Mouse (Mus musculus) forebrain, embryonic 10.5 days (tissue): Measurements from ENCODE around the gene Araf. TPM values are rescaled to one million over a fixed set of nuclear protein-coding genes. Genes with fewer than 3 reads are reported as not detected.
A peak's percentile ranks its signal among the peaks of the same experiment; 100 is the strongest.

Experiments used
- DNase-seq: peaks from one replicate; pipeline ENCODE4 v3.0.0-alpha.2; 2017; ENCODE audit warnings: low spot score; ENCODE audit errors: extremely low spot score
- H3K27ac ChIP-seq: fragments of 300-500 bp; sonication (generic); 2 replicates; pipeline ENCODE4 v1.5.1; 2016; ENCODE audit warnings: mild to moderate bottlenecking
- H3K27me3 ChIP-seq: fragments of 300-500 bp; sonication (generic); 2 replicates; pipeline ENCODE4 v1.6.1; 2016; ENCODE audit warnings: mild to moderate bottlenecking; ENCODE audit not compliant: poor library complexity, severe bottlenecking
- H3K36me3 ChIP-seq: fragments of 300-500 bp; sonication (generic); replicated peaks from 2 replicates; pipeline ENCODE4 v1.6.1; 2016; ENCODE audit warnings: mild to moderate bottlenecking, moderate library complexity
- H3K4me1 ChIP-seq: fragments of 300-500 bp; sonication (generic); 2 replicates; pipeline ENCODE4 v1.6.1; 2016
- H3K4me3 ChIP-seq: fragments of 300-500 bp; sonication (generic); 2 replicates; pipeline ENCODE4 v1.5.1; 2016; ENCODE audit warnings: mild to moderate bottlenecking, moderate library complexity
- H3K9me3 ChIP-seq: fragments of 300-500 bp; sonication (generic); 2 replicates; pipeline ENCODE4 v1.6.1; 2016; ENCODE audit warnings: mild to moderate bottlenecking, moderate library complexity
- WGBS: fragments of 180-500 bp; shearing (Covaris S2); methylation state at CpG from one replicate; pipeline ENCODE4 v1.1.7; 2016; 5-methylcytosine and 5-hydroxymethylcytosine counted together
- polyA plus RNA-seq: library from polyadenylated mRNA; unstranded; fragments of >200 nt; fragmentation: Nextera tagmentation; extraction: Ambion mirVana; gene quantifications from 2 replicates; pipeline ENCODE4 v1.2.1, GENCODE M21; 2016

Gene Araf
- polyA plus RNA-seq, result 91.9 and 96.6 TPM in 2 replicates

DNA sequence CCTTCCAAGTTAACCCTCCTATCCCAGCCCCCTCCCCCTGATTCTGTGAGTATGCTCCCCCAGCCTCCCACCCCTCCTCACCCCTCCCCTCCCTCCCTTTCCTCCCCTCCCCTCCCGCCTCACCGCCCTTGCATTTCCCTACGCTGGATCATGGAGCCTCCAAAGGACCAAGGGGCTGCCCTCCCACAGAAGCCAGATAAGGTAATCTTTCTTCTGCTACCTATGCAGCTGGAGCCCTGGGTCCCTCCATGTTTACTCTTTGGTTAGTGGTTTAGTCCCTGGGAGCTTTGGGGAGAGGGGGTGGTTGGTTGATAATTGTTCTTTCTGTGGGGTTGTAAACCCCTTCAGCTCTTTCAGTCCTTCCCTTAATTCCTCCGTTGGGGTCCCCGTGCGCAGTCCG lies at the start of gene Araf:
Gene Araf, plus strand, starts transcription at position 134 of the 400 bp plus-strand sequence.
- peak; percentile 28 for DNase-seq
- Histone ChIP-seq H3K27ac (peak within 1 kb of the TSS; percentile 91), H3K4me1 (no peaks in the 10 kb centered on the region), H3K9me3 (no peaks in the 10 kb centered on the region), H3K27me3 (no peaks in the 10 kb centered on the region), H3K4me3 (peak within 1 kb of the TSS; percentile 53), H3K36me3 (peaks cover 11% of the 10 kb centered on the region)
- WGBS, result 11% methylated on average over 6 of the region's 7 CpGs

DNA sequence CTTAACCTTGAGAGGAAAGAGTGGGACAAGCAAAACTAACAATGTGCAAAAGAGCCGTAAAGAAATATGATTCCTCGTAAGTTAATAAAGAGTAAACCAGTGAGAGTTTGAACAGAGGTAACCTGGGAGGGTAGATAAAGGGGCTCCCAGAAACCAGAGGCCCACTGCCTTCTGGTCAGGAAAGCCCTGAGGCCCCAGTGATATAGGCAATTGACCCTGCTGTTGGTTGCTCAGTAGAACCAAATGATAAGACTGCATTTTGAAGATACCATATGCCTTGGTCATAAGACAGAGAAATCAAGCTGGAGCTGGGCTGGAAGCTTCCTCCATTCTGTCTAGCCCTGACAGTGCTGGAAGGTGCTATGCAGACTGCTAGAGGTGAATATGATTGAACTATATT lies 48.8 kb upstream of the Araf start:
- Histone ChIP-seq H3K4me3 (no peak overlapping the region), H3K36me3 (no peaks in the 10 kb centered on the region), H3K27ac (no peak overlapping the region), H3K9me3 (no peaks in the 10 kb centered on the region), H3K4me1 (no peaks in the 10 kb centered on the region), H3K27me3 (no peaks in the 10 kb centered on the region)
- DNase-seq, result no peak
- 92% methylated on average over 2 of the region's 2 CpGs for WGBS

DNA sequence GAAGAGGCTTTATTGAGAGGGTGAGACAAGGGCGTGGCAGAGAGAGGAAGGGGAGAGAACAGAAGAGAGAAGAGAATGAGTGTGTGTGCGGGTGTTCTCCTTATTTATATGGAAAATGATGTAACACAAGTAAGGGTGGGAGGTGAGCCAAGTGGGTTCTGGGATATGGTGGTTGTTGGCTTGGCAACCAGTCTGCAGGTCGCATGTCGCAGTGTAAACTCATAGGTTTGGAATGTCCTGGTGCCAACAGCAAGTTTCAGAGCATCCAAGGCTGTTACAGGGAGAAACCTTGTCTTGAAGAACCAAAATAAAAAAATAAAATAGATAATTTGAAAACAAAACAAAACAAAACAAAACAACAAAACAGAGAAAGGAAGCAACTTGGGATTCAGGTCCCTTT lies 36.4 kb upstream of the Araf start:
- no peak for DNase-seq
- Histone ChIP-seq H3K27ac (no peak overlapping the region), H3K4me3 (no peak overlapping the region), H3K36me3 (no peaks in the 10 kb centered on the region), H3K9me3 (no peaks in the 10 kb centered on the region), H3K4me1 (no peaks in the 10 kb centered on the region), H3K27me3 (no peaks in the 10 kb centered on the region)
- WGBS, result 91% methylated on average over 4 of the region's 4 CpGs

DNA sequence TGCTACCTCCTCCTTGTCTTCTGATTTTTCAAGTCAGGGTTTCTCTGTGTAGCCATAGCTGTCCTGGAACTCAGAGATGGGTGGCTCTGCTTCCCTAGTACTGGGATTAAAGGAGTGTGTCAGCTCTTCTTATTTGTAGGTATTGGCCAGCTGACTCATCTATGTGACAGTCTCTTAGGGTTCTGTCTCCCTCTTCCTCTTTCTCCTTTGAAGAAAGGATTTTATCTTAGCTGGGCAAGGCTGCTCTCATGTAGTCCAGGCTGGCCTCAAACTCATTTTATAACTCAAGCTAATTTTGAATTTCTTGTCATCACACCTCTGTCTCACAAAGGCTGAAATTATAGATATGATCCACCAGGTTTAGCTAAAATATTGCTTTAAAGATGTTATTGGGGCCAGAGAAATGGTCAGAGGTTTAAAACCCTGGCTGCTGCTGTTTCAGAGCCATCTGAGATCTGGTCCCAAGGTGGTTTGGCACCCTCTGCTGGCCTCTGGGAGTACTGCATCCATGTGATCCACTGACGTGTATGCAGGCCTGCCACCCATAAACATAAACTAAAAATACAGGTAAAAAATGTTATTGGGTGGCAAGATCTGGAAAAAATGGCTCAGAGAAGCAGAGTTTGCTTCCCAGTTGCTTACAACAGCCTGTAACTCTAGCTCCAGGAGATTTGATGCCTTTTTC lies 26.8 kb upstream of the Araf start:
- Histone ChIP-seq H3K27me3 (no peaks in the 10 kb centered on the region), H3K36me3 (no peaks in the 10 kb centered on the region), H3K27ac (no peak overlapping the region), H3K4me1 (no peaks in the 10 kb centered on the region), H3K4me3 (no peak overlapping the region), H3K9me3 (no peaks in the 10 kb centered on the region; the same call in 1 of the 2 replicates)
- peak; percentile 72 for DNase-seq
- 0% methylated on average over 1 of the region's 1 CpGs for WGBS

DNA sequence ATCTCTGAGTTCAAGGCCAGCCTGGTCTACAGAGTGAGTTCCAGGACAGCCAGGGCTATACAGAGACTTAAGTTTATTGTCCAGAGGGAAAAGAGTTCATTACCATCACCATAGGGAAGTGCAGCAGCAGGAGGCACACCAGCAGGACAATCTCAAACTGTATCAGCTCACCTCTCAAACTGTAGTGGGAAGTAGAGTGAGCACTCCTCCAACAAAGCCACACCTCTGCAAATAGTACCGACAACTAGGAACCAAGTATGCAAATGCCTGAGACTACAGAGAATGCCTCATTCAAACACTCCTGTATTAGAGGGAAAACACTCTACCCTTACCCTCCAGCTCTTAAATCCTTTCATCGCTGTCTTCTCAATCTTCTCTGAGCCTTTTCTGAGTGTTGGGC lies 25.9 kb upstream of the Araf start:
- Histone ChIP-seq H3K36me3 (no peaks in the 10 kb centered on the region), H3K4me1 (no peaks in the 10 kb centered on the region), H3K4me3 (no peak overlapping the region), H3K9me3 (no peaks in the 10 kb centered on the region; the same call in 1 of the 2 replicates), H3K27me3 (no peaks in the 10 kb centered on the region), H3K27ac (no peak overlapping the region)
- DNase-seq, result no peak
- 55% methylated on average over 2 of the region's 2 CpGs for WGBS

DNA sequence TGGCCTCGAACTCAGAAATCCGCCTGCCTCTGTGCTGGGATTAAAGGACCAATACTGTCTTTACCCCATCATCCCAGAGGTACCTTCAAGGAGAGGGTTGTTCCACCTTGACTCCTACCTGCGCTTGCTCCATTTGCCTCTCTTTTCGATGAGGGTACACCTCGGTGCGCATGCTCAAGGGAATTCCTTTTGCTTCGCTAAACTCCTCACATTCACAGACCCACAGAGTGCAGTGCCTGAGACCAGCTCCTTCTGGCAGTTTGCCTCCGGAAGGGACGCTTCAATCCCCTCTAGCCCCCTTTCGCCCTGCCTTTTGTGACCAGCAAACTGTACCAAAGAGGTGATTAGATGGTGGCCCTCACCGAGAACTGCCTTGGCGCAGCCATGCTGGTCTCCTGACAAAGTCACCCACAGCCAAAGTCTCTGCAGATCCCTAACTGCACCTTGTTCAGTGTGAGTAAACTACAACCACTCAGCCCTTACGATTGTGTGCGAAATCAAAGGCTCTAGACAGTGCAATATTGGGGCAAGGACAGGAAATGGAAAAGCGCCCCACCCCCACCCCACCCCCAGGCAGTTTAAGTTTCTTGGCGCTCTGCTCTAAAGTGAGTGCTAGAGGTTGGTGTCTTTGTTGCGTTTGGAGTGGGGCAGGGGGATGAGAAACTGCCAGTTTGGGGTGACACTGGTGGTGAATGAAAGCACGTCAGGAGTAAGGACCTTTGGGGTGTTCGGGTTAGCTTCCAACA lies 22.2 kb upstream of the Araf start:
- no peaks in the 10 kb centered on the region for H3K4me1 ChIP-seq
- H3K27me3 ChIP-seq, result no peaks in the 10 kb centered on the region
- DNase-seq, result no peak
- H3K36me3 ChIP-seq, result no peaks in the 10 kb centered on the region
- no peak overlapping the region for H3K4me3 ChIP-seq
- WGBS, result 56% methylated on average over 19 of the region's 19 CpGs
- no peak overlapping the region for H3K27ac ChIP-seq
- no peaks in the 10 kb centered on the region; the same call in 1 of the 2 replicates for H3K9me3 ChIP-seq

DNA sequence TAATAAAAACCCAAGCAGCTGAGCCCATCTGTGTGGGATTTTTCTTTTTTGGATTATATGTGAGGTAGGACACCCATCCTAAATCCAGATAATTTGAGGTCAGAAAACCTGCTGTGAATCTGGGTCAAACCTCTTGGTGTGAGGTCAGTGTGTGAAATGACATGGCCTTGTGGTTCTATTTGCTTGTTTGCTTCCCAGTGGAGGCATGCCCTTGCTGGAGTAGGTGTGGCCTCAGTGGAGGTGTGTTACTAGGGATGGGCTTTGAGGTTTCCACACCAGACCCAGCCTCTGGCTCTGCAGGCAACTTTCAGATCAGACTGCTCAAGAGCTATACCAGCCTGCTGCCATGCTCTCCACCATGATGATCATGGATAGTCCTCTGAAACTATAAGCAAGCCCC lies 20.0 kb upstream of the Araf start:
- Histone ChIP-seq H3K9me3 (no peaks in the 10 kb centered on the region; the same call in 1 of the 2 replicates), H3K27me3 (no peaks in the 10 kb centered on the region), H3K4me1 (no peaks in the 10 kb centered on the region), H3K36me3 (no peaks in the 10 kb centered on the region), H3K27ac (no peak overlapping the region), H3K4me3 (no peak overlapping the region)
- no peak for DNase-seq

DNA sequence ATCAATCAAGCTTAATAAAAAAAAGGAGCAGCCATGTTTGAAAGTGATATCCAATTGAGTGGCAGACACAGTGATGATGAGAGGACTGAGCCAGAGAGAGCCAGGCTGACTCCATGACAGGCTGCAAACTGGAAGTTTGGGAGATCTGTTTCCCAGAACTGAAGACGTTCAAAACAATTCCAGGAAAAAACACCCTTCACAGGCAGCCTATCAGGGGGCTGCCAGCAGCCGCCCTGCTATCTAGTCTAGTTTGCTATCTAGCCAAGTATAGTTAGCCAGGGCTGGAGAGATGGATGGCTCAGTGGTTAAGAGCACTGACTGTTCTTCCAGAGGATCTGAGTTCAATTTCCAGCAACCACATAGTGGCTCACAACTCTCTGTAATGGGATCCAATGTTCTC lies 10.3 kb upstream of the Araf start:
- WGBS, result 80% methylated on average over 2 of the region's 2 CpGs
- H3K36me3 ChIP-seq, result no peaks in the 10 kb centered on the region
- no peaks in the 10 kb centered on the region for H3K4me1 ChIP-seq
- no peak overlapping the region for H3K27ac ChIP-seq
- H3K9me3 ChIP-seq, result no peaks in the 10 kb centered on the region
- DNase-seq, result no peak
- H3K4me3 ChIP-seq, result no peak overlapping the region
- no peaks in the 10 kb centered on the region for H3K27me3 ChIP-seq

DNA sequence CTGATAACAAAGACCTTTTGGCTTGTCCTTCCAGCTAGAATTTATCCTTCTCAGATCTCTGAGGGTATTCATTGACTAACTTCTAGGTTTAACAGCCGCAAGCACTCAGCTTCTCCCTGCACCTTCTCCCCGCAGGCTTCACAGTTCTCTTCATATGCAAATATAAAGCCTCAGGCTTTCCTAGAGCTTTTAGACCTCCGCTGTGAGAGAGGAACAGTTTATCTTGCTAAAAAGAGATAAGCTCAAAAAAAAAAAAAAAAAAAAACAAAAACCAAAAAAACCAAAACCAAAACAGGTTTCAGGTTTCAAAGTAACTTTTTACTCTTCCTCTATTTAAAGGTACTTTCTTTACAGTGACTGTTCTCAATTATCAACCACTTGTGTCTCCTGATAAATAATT lies 5.2 kb upstream of the Araf start:
- Histone ChIP-seq H3K27ac (no peak overlapping the region), H3K27me3 (no peaks in the 10 kb centered on the region), H3K4me3 (no peak overlapping the region), H3K36me3 (no peaks in the 10 kb centered on the region), H3K9me3 (no peaks in the 10 kb centered on the region), H3K4me1 (no peaks in the 10 kb centered on the region)
- DNase-seq, result no peak
- WGBS, result 35% methylated on average over 3 of the region's 3 CpGs

DNA sequence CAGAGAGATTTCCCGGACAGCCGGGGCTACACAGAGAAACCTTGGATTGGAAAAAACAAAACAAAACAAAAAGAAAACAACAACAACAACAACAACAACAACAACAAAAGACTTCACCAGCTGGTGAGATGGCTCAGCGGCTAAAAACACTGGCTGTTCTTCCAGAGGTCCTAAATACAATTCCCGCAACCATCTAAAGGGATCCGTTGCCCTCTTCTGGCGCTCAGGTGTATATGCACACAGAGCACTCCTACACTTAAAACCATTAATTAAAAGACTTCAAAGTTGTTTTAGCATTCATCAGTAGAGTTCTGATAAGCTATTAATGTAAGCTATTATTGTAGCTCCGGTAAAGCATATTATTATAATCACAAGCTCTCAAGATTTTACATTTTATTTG lies 4.4 kb upstream of the Araf start:
- no peaks in the 10 kb centered on the region for H3K27me3 ChIP-seq
- 57% methylated on average over 7 of the region's 7 CpGs for WGBS
- no peaks in the 10 kb centered on the region for H3K9me3 ChIP-seq
- no peak overlapping the region for H3K27ac ChIP-seq
- H3K4me3 ChIP-seq, result no peak overlapping the region
- no peaks in the 10 kb centered on the region for H3K4me1 ChIP-seq
- H3K36me3 ChIP-seq, result no peaks in the 10 kb centered on the region
- DNase-seq, result no peak

DNA sequence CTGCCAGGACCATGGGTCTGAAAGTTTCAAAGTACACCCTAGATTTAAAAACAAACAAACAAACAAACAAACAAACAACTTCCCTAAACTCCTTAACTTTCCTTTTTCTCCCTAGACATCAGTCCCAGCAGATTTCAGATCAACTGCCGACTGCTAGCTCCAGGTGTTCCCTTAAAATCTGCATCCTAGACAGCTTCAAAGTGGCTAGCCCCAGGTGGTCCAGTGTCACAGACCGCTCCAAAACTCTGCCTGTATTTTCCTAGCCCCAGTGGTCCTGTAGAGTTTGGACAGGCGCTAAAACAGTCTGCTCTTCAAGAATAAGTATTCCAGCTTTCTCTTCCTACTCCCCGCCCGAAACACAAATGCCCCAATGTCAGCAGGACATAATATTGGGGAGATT lies 3.4 kb upstream of the Araf start:
- H3K9me3 ChIP-seq, result no peaks in the 10 kb centered on the region
- DNase-seq, result no peak
- no peaks in the 10 kb centered on the region for H3K36me3 ChIP-seq
- no peak overlapping the region for H3K4me3 ChIP-seq
- H3K27me3 ChIP-seq, result no peaks in the 10 kb centered on the region
- no peaks in the 10 kb centered on the region for H3K4me1 ChIP-seq
- H3K27ac ChIP-seq, result no peak overlapping the region
- 28% methylated on average over 5 of the region's 5 CpGs for WGBS

DNA sequence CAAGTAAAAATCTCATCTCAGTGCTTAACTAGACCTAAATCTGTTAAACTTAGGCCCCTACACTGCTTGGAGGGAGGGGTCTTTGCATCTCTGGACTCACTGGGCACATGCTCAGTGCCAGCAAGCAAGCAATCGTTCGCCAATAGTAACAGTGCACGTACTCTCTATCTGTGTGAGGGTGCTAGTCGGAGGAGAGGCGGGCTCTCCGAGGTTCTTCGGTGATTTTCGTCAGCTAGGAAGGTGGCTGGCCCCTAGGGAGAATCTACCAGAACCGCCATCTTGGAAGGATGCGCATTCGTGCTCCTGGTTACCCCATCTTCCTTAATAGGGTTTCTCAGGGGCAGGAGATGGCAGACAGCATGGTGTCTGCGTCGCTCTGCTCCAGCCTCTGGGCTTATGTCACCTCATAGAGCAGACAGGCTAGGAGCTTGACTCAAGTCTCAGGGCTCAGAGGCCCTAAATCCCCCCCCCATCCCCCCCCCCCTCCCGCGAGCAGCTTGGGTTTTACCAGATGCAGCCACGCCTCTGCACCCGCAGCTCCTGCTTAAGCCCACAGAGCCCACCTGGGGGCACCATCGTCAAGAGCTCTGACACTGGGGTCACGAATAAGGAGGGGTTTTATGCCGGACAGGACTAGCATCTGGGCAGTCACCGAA lies 655 bp downstream of the Araf start:
- Histone ChIP-seq H3K4me3 (peak overlapping the region; percentile 53), H3K27me3 (no peaks in the 10 kb centered on the region), H3K36me3 (peaks cover 11% of the 10 kb centered on the region), H3K9me3 (no peaks in the 10 kb centered on the region), H3K27ac (peak overlapping the region; percentile 91), H3K4me1 (no peaks in the 10 kb centered on the region)
- DNase-seq, result peak; percentile 71
- WGBS, result 14% methylated on average over 21 of the region's 21 CpGs

DNA sequence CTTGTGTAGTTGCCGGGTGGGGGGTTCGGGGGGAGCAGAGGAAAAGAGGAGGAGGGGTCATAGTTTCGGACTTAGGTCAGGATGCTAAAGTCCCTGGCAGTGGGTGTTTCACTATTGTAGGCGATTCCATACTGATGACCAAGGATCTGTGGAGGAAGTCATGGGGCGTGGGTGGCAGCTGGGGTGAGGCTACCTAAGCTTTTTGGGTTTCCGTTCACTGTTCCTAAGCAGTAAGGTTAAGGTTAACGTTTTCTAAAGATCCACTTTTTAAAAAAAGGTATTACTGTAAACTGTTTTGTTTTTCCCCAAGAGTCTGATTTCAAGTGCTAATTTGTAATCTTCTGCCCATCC lies 1.2 kb downstream of the Araf start:
- Histone ChIP-seq H3K27ac (peak overlapping the region; percentile 91), H3K27me3 (no peaks in the 10 kb centered on the region), H3K9me3 (no peaks in the 10 kb centered on the region), H3K36me3 (peaks cover 11% of the 10 kb centered on the region), H3K4me1 (no peaks in the 10 kb centered on the region), H3K4me3 (peak overlapping the region; percentile 53)
- 26% methylated on average over 7 of the region's 7 CpGs for WGBS
- no peak for DNase-seq
